Mouse (Mus musculus) embryonic facial prominence, embryonic 14.5 days (tissue): ENCODE results near the gene Gm45808. TPM values are rescaled to one million over a fixed set of nuclear protein-coding genes. Genes with fewer than 3 reads are reported as not detected.
"Not testable (repeated sequence)": the region's sequence is repeated elsewhere in the genome, so short reads cannot be mapped to it uniquely, and the experiment has no call there.

ENCODE experiments used
- ATAC-seq: fragments of 200-750 bp; cut with Nextera tagmentation; 2 replicates; pipeline ENCODE4 v1.8.0; 2017; ENCODE audit warnings: low read depth, moderate number of reproducible peaks, moderate TSS enrichment
- DNase-seq: peaks from one replicate; pipeline ENCODE4 v3.0.0-alpha.2; 2015; ENCODE audit warnings: low spot score
- H3K27ac ChIP-seq: fragments of 300-500 bp; sonication (generic); replicated peaks from 2 replicates; pipeline ENCODE4 v1.5.1; 2014; ENCODE audit warnings: low read depth, mild to moderate bottlenecking, low read length, moderate library complexity
- H3K27me3 ChIP-seq: fragments of 300-500 bp; sonication (generic); replicated peaks from 2 replicates; pipeline ENCODE4 v1.6.1; 2014; ENCODE audit warnings: low read length; ENCODE audit not compliant: control insufficient read depth, insufficient read depth
- H3K36me3 ChIP-seq: fragments of 300-500 bp; sonication (generic); 2 replicates; pipeline ENCODE4 v1.6.1; 2014; ENCODE audit warnings: low read length, mixed read lengths; ENCODE audit not compliant: control insufficient read depth, insufficient read depth
- H3K4me1 ChIP-seq: fragments of 300-500 bp; sonication (generic); 2 replicates; pipeline ENCODE4 v1.6.1; 2014; ENCODE audit warnings: antibody characterized with exemption, low read length; ENCODE audit not compliant: control insufficient read depth, insufficient read depth
- H3K4me2 ChIP-seq: fragments of 300-500 bp; sonication (generic); 2 replicates; pipeline ENCODE4 v1.6.1; 2014; ENCODE audit warnings: low read depth, mild to moderate bottlenecking, low read length, moderate library complexity, mixed read lengths
- H3K4me3 ChIP-seq: fragments of 300-500 bp; sonication (generic); 2 replicates; pipeline ENCODE4 v1.5.1; 2014; ENCODE audit warnings: low read depth, mild to moderate bottlenecking, low read length
- H3K9ac ChIP-seq: fragments of 300-500 bp; sonication (generic); 2 replicates; pipeline ENCODE4 v1.6.1; 2014; ENCODE audit warnings: low read depth, mild to moderate bottlenecking, low read length, moderate library complexity, mixed read lengths
- H3K9me3 ChIP-seq: fragments of 300-500 bp; sonication (generic); 2 replicates; pipeline ENCODE4 v1.6.1; 2016; ENCODE audit warnings: low read length; ENCODE audit not compliant: control insufficient read depth
- WGBS: fragments of 180-500 bp; shearing (Covaris S2); extraction: QIAGEN DNeasy Blood & Tissue Kit; methylation state at CpG from one replicate; pipeline ENCODE4 v1.1.7; 2014; 5-methylcytosine and 5-hydroxymethylcytosine counted together
- polyA plus RNA-seq: library from polyadenylated mRNA; unstranded; fragments of >200 nt; fragmentation: Nextera tagmentation; extraction: Ambion mirVana; gene quantifications from 2 replicates; pipeline ENCODE4 v1.2.1, GENCODE M21; 2014

The Gm45808 gene
- polyA plus RNA-seq, 1 experiment from 2014 or later: not detected

GRCm38 (mm10) chr7:45516846-45517245 lies 30.2 kb upstream of the Gm45808 start:
- H3K27ac ChIP-seq, H3K4me1 ChIP-seq, H3K9ac ChIP-seq, H3K4me3 ChIP-seq, H3K9me3 ChIP-seq, ATAC-seq, H3K27me3 ChIP-seq, H3K4me2 ChIP-seq, H3K36me3 ChIP-seq, DNase-seq: not testable (repeated sequence)
- 71% methylated on average over 5 of the region's 5 CpGs for WGBS

GRCm38 (mm10) chr7:45515436-45515835 lies 28.8 kb upstream of the Gm45808 start:
- ATAC-seq (peak; percentile 12; the same call in 1 of the 2 replicates), DNase-seq (no peak)
- Histone ChIP-seq H3K27ac (peak overlapping the region; percentile 50; the same call in 1 of the 2 replicates), H3K27me3 (no peaks in the 10 kb centered on the region), H3K4me1 (no peaks in the 10 kb centered on the region), H3K4me2 (peak overlapping the region; percentile 1; the same call in 1 of the 2 replicates), H3K4me3 (no peak overlapping the region), H3K9me3 (no peaks in the 10 kb centered on the region), H3K9ac (no peak overlapping the region), H3K36me3 (no peaks in the 10 kb centered on the region)
- 24% methylated on average over 15 of the region's 16 CpGs for WGBS

DNA sequence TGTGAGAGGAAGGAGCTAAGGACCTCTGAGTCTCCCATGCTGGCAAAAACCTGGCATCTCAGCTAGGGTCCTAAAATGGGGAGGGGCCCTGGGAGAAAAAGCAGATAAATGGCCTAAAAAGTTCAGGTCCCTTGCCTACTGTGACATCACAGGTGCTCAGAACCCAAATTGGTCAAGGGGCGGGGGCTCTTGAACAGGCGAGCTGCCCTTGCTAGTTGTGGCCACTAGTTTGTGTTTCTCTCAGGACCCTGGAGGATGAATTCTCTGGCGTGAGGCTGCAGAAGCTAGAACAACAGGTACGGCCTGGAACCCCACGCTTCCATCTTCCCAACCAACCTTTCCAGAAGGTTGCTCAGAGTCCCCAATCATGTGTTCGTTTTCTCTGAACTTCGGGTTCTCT lies 27.8 kb upstream of the Gm45808 start:
- Histone ChIP-seq H3K27me3 (no peaks in the 10 kb centered on the region), H3K9me3 (no peaks in the 10 kb centered on the region), H3K9ac (no peak overlapping the region), H3K36me3 (no peaks in the 10 kb centered on the region), H3K4me1 (peaks cover 3% of the 10 kb centered on the region), H3K27ac (0 out of 2 replicates have a peak overlapping the region, but pooled peaks have one; percentile 50), H3K4me2 (no peak overlapping the region), H3K4me3 (no peak overlapping the region)
- ATAC-seq (no peak), DNase-seq (no peak)
- WGBS: 70% methylated on average over 7 of the region's 7 CpGs

DNA sequence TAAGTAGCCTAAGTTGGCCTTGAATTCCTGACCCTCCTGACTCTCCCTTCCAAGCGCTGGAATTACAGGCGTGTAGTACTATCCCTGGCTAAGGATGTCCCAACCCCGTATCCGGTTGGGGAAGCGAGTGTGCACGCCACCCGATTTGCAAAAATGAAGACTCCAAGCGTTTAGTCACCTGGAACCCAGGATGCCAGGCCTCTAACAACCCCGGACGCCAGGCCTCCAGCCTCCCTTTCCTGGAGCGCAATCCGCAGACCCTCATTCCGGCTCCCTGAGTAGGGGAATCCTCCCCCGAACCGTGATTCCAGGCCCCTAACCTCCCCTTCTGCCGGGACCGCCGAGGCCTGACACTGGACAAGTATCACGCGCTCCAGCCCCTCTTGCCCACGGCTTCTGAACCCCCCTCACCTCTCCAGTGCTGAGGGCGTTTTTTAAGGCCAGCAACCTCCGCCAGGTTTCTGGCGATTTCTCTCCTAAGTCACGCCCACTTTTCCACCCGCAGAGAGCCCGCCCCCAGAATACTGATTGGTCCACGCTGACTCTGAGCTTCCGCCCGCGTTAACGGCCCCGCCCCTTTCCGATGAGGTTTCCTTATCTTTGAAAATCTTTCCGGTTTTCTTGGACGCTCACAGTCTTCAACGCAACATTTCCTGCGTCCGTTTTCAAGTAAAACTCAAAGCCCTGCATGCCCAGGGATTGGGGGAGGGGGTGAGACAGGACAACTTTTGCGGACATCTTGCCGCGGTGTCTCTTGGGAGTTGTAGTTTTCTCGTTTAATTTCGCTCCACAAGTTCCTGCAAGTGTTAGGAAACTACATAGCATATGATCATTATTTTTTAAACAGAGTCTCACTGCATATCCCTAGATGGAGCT lies 23.5 kb upstream of the Gm45808 start, which contains the start of gene Nucb1:
Gene Nucb1 (minus strand): TSS at position 495 of the 876 bp plus-strand sequence.
- peaks cover 10% of the 10 kb centered on the region for H3K4me1 ChIP-seq
- under 1% methylated on average over 44 of the region's 44 CpGs for whole genome bisulfite sequencing
- H3K4me2 ChIP-seq: peak within 1 kb of the TSS; percentile 98
- peak within 1 kb of the TSS; percentile 89 for H3K27ac ChIP-seq
- H3K4me3 ChIP-seq: peak within 1 kb of the TSS; percentile 74
- ATAC-seq: peak; percentile 91
- H3K9ac ChIP-seq: peak within 1 kb of the TSS; percentile 81
- H3K36me3 ChIP-seq: peaks cover 28% of the 10 kb centered on the region
- H3K9me3 ChIP-seq: no peaks in the 10 kb centered on the region
- no peaks in the 10 kb centered on the region for H3K27me3 ChIP-seq
- peak; percentile 98 for DNase-seq

DNA sequence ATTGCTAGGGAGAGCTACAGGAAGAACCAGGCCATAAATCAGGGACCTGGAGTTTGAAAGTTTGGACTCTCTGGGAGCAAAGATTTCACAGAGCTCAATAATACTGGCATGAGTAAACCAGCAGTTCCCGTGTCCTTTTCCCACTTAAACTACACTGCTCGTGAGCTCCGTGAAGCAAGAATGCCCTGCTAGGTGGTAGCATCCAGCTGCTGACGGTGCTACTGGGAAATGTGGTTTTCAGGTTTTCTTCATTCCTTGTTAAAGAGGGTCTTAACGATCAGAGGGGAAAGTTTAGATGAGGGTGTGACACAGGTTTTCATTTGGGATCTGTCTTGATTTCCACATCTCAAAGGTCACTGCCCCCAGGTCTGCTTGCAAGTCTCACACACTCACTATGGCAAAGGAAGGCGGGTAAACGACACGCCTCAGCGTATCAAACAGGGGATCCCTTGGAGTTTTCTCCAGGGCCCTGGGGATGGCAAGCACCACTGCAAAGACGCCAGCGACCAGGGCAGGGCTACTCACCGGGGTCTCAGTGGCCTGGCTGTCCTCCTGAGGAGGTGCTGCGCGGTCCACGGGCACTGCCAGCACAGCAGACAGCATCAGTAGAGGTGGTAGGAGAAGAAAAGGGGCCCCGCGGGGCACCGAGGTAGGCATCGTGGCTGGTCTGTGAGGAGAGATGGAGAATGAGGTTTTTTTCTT lies 22.7 kb upstream of the Gm45808 start:
- no peak for DNase-seq
- Histone ChIP-seq H3K4me2 (peak overlapping the region; percentile 98), H3K27ac (peak overlapping the region; percentile 89; the same call in 1 of the 2 replicates), H3K9me3 (no peaks in the 10 kb centered on the region), H3K4me3 (peak overlapping the region; percentile 74), H3K4me1 (peaks cover 10% of the 10 kb centered on the region), H3K36me3 (peaks cover 35% of the 10 kb centered on the region), H3K9ac (peak overlapping the region; percentile 81), H3K27me3 (no peaks in the 10 kb centered on the region)
- 29% methylated on average over 19 of the region's 19 CpGs for WGBS
- no peak for ATAC-seq

- no peaks in the 10 kb centered on the region for H3K9me3 ChIP-seq
- ATAC-seq (no peak), DNase-seq (no peak)
- H3K9ac ChIP-seq: 0 out of 2 replicates have a peak overlapping the region, but pooled peaks have one; percentile 5
- H3K4me2 ChIP-seq: peak overlapping the region; percentile 98
- H3K27me3 ChIP-seq: no peaks in the 10 kb centered on the region
- H3K27ac ChIP-seq: no peak overlapping the region
- WGBS: 78% methylated on average over 6 of the region's 6 CpGs
- H3K36me3 ChIP-seq: peaks cover 35% of the 10 kb centered on the region
- H3K4me3 ChIP-seq: peak overlapping the region; percentile 74
- H3K4me1 ChIP-seq: peaks cover 10% of the 10 kb centered on the region
Measured at GRCm38 (mm10) chr7:45508561-45508960, 21.9 kb upstream of the Gm45808 start.

- no peaks in the 10 kb centered on the region for H3K9me3 ChIP-seq
- WGBS: 88% methylated on average over 6 of the region's 6 CpGs
Measured at GRCm38 (mm10) chr7:45507583-45507982, 21.0 kb upstream of the Gm45808 start.

GRCm38 (mm10) chr7:45498427-45498826 lies 11.8 kb upstream of the Gm45808 start:
- H3K4me1 ChIP-seq: no peaks in the 10 kb centered on the region
- H3K27me3 ChIP-seq: no peaks in the 10 kb centered on the region
- H3K9me3 ChIP-seq: no peaks in the 10 kb centered on the region
- peaks cover 89% of the 10 kb centered on the region for H3K36me3 ChIP-seq
- no peak overlapping the region for H3K9ac ChIP-seq
- DNase-seq (no peak), ATAC-seq (no peak)
- no peak overlapping the region for H3K4me2 ChIP-seq
- 97% methylated on average over 6 of the region's 6 CpGs for WGBS
- no peak overlapping the region for H3K27ac ChIP-seq
- no peak overlapping the region for H3K4me3 ChIP-seq

More at GRCm38 (mm10) chr7:45507583-45507982, 21.0 kb upstream of the Gm45808 start:
- ATAC-seq (no peak), DNase-seq (no peak)
- no peaks in the 10 kb centered on the region for H3K27me3 ChIP-seq
- H3K4me1 ChIP-seq: peaks cover 10% of the 10 kb centered on the region
- no peak overlapping the region for H3K4me3 ChIP-seq
- no peak overlapping the region for H3K9ac ChIP-seq
- H3K27ac ChIP-seq: no peak overlapping the region
- peaks cover 44% of the 10 kb centered on the region for H3K36me3 ChIP-seq
- no peak overlapping the region for H3K4me2 ChIP-seq
